Mouse (Mus musculus): Measurements from ENCODE around the gene Fgf13. TPM values are rescaled to one million over a fixed set of nuclear protein-coding genes. Genes with fewer than 3 reads are reported as not detected.

The Fgf13 gene
- polyA plus RNA-seq, 1 experiment: 40.3 TPM

GRCm38 (mm10) chrX:59179627-59180026, 388.2 kb downstream of the Fgf13 start:
- 25% methylated on average over 4 of the region's 4 CpGs for WGBS
- no peaks in the 10 kb centered on the region for H3K27me3 ChIP-seq (ENCODE audit: control insufficient read depth, insufficient read depth, low read length)
- H3K4me3 ChIP-seq (replicated peaks; ENCODE audit: insufficient read depth, low read depth, low read length): peak overlapping the region; percentile 21
- H3K27ac ChIP-seq (ENCODE audit: insufficient read depth, low read length): no peak overlapping the region; the same call in 1 of the 2 replicates
- no peak for DNase-seq
- H3K4me1 ChIP-seq (ENCODE audit: control insufficient read depth, insufficient read depth, low read length): peaks cover 10% of the 10 kb centered on the region; the same call in 1 of the 2 replicates
- TF ChIP-seq POLR2A (IDR thresholded peaks at IDR 0.05; ENCODE audit: borderline replicate concordance, insufficient read depth, low read length) (no peak), CTCF (IDR thresholded peaks at IDR 0.05; ENCODE audit: borderline replicate concordance, insufficient read depth, low read depth, low read length) (no peak)

- WGBS: 8% methylated on average over 3 of the region's 3 CpGs
- H3K4me3 ChIP-seq (replicated peaks; ENCODE audit: insufficient read depth, low read depth, low read length): peak overlapping the region; percentile 21
- H3K4me1 ChIP-seq (ENCODE audit: control insufficient read depth, insufficient read depth, low read length): peaks cover 10% of the 10 kb centered on the region; the same call in 1 of the 2 replicates
- DNase-seq: peak; percentile 66 to 85
- H3K27me3 ChIP-seq (ENCODE audit: control insufficient read depth, insufficient read depth, low read length): no peaks in the 10 kb centered on the region
- peak; percentile 45; the same call in 1 of the 2 replicates for TF ChIP-seq CTCF (IDR thresholded peaks at IDR 0.05; ENCODE audit: borderline replicate concordance, insufficient read depth, low read depth, low read length)
- TF ChIP-seq POLR2A (IDR thresholded peaks at IDR 0.05; ENCODE audit: borderline replicate concordance, insufficient read depth, low read length): no peak
- H3K27ac ChIP-seq (ENCODE audit: insufficient read depth, low read length): no peak overlapping the region
These were observed 388.7 kb downstream of the Fgf13 start for GRCm38 (mm10) chrX:59179081-59179596.

DNA sequence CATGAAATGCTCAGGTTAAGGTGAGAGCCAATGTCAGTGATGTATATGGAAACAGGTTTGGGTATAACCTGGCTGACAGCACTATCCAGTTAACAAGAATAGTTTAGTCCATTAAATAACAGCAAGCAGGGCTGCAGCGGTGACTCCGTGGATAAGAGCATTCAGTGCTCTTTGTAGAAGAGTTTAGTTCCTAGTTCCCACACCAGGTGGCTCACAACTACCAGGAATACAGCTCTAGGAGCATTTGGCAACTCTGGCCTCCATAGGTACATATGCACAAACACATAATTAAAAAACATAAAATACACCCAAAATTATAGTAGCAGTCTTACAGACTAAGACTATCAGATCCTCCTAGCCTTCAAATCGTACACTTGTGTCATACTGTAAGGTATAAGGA, 390.2 kb downstream of the Fgf13 start:
- Histone ChIP-seq H3K4me1 (ENCODE audit: control insufficient read depth, insufficient read depth, low read length) (peaks cover 10% of the 10 kb centered on the region; the same call in 1 of the 2 replicates), H3K27me3 (ENCODE audit: control insufficient read depth, insufficient read depth, low read length) (no peaks in the 10 kb centered on the region), H3K27ac (ENCODE audit: insufficient read depth, low read length) (no peak overlapping the region), H3K4me3 (replicated peaks; ENCODE audit: insufficient read depth, low read depth, low read length) (no peak overlapping the region)
- TF ChIP-seq CTCF (IDR thresholded peaks at IDR 0.05; ENCODE audit: borderline replicate concordance, insufficient read depth, low read depth, low read length) (no peak), POLR2A (IDR thresholded peaks at IDR 0.05; ENCODE audit: borderline replicate concordance, insufficient read depth, low read length) (no peak)
- no peak for DNase-seq
- 78% methylated on average over 3 of the region's 3 CpGs for WGBS

DNA sequence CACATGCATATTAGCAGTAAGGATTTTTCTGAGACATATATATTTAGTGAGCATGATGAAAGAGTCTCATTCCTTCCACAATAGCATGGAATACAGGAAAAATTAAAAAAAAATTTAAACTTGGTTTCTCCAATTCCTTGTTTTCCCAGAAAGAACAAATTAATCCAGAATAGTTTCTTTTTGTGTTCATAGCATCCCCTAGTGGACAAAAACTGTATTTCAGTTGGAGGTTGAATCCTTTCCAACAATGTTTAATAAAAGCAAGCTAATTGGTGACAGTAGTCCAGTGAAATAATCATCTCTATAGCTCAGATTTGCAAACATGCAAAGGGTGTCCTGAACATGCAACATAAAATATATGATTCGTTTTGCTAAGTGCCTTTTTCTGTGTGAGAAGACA, 395.7 kb downstream of the Fgf13 start:
- no peaks in the 10 kb centered on the region for H3K4me1 ChIP-seq (ENCODE audit: control insufficient read depth, insufficient read depth, low read length)
- no peak overlapping the region for H3K27ac ChIP-seq (ENCODE audit: insufficient read depth, low read length)
- DNase-seq: peak in 1 of 2 experiments; percentile 18
- H3K4me3 ChIP-seq (replicated peaks; ENCODE audit: insufficient read depth, low read depth, low read length): no peak overlapping the region
- no peaks in the 10 kb centered on the region for H3K27me3 ChIP-seq (ENCODE audit: control insufficient read depth, insufficient read depth, low read length)
- TF ChIP-seq POLR2A (IDR thresholded peaks at IDR 0.05; ENCODE audit: borderline replicate concordance, insufficient read depth, low read length): no peak
- TF ChIP-seq CTCF (IDR thresholded peaks at IDR 0.05; ENCODE audit: borderline replicate concordance, insufficient read depth, low read depth, low read length): 0 out of 2 replicates have a peak, but pooled peaks have one; percentile 11
- WGBS: 6% methylated on average over 1 of the region's 1 CpGs

- no peak for DNase-seq
- no peak for TF ChIP-seq POLR2A (IDR thresholded peaks at IDR 0.05; ENCODE audit: borderline replicate concordance, insufficient read depth, low read length)
- no peak for TF ChIP-seq CTCF (IDR thresholded peaks at IDR 0.05; ENCODE audit: borderline replicate concordance, insufficient read depth, low read depth, low read length)
These were observed 401.1 kb downstream of the Fgf13 start for GRCm38 (mm10) chrX:59166763-59167162.

DNA sequence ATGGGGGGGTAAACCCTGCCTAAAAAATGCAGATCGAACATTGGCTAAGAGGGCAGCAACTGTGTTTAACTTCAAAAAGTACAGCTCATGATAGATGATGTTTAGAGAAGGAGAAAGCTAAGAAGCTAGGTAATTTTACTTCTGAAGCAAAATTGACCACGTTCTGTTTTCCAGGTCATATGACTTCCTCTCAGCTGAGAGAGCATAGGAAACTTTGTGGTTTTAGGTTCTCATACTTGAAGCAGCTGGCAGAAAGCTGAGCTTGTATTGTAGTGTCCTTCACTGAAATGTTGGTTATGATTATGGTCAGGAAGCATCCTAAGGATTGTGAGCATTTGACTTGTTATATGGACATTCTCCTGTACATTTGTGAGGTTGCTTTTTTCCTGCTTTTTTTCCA, 425.9 kb downstream of the Fgf13 start:
- TF ChIP-seq CTCF (IDR thresholded peaks at IDR 0.05; ENCODE audit: borderline replicate concordance, insufficient read depth, low read depth, low read length) (no peak), POLR2A (IDR thresholded peaks at IDR 0.05; ENCODE audit: borderline replicate concordance, insufficient read depth, low read length) (no peak)
- no peak overlapping the region for H3K4me3 ChIP-seq (replicated peaks; ENCODE audit: insufficient read depth, low read depth, low read length)
- DNase-seq: no peak
- H3K27ac ChIP-seq (ENCODE audit: insufficient read depth, low read length): no peak overlapping the region
- H3K27me3 ChIP-seq (ENCODE audit: control insufficient read depth, insufficient read depth, low read length): no peaks in the 10 kb centered on the region
- WGBS: 87% methylated on average over 2 of the region's 2 CpGs
- H3K4me1 ChIP-seq (ENCODE audit: control insufficient read depth, insufficient read depth, low read length): no peaks in the 10 kb centered on the region

More at GRCm38 (mm10) chrX:59166763-59167162, 401.1 kb downstream of the Fgf13 start:
- H3K27ac ChIP-seq (ENCODE audit: insufficient read depth, low read length): no peak overlapping the region
- H3K27me3 ChIP-seq (ENCODE audit: control insufficient read depth, insufficient read depth, low read length): no peaks in the 10 kb centered on the region
- no peaks in the 10 kb centered on the region for H3K4me1 ChIP-seq (ENCODE audit: control insufficient read depth, insufficient read depth, low read length)
- H3K4me3 ChIP-seq (replicated peaks; ENCODE audit: insufficient read depth, low read depth, low read length): no peak overlapping the region
- 89% methylated on average over 2 of the region's 2 CpGs for WGBS

DNA sequence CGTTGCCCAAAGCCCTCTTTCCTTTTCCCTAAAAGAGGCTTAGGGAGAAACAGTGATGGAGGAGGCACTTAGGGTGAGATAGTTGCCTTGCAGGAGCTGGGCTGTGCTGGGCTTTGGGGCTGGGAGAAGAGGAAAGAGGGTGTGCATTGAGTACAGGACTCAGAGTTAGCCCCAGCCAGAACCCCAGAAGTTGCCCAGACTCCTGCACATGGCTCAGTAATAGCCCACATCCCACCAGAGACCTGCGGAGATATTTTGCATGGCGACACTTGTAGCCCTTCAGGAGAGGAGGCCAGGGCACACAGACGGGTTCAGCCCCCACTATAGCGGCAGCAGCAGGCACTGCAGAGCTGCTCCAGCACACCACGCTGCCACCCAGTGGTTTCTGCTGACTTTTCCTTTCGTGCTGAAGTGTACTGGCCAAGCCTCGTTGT, 432.9 kb downstream of the Fgf13 start:
- Histone ChIP-seq H3K4me1 (ENCODE audit: control insufficient read depth, insufficient read depth, low read length) (no peaks in the 10 kb centered on the region), H3K27ac (ENCODE audit: insufficient read depth, low read length) (no peak overlapping the region), H3K27me3 (ENCODE audit: control insufficient read depth, insufficient read depth, low read length) (no peaks in the 10 kb centered on the region), H3K4me3 (replicated peaks; ENCODE audit: insufficient read depth, low read depth, low read length) (peak overlapping the region; percentile 37)
- WGBS: 3% methylated on average over 8 of the region's 8 CpGs
- peak; percentile 40 for TF ChIP-seq CTCF (IDR thresholded peaks at IDR 0.05; ENCODE audit: borderline replicate concordance, insufficient read depth, low read depth, low read length)
- no peak for TF ChIP-seq POLR2A (IDR thresholded peaks at IDR 0.05; ENCODE audit: borderline replicate concordance, insufficient read depth, low read length)
- DNase-seq: peak; percentile 22 to 24

DNA sequence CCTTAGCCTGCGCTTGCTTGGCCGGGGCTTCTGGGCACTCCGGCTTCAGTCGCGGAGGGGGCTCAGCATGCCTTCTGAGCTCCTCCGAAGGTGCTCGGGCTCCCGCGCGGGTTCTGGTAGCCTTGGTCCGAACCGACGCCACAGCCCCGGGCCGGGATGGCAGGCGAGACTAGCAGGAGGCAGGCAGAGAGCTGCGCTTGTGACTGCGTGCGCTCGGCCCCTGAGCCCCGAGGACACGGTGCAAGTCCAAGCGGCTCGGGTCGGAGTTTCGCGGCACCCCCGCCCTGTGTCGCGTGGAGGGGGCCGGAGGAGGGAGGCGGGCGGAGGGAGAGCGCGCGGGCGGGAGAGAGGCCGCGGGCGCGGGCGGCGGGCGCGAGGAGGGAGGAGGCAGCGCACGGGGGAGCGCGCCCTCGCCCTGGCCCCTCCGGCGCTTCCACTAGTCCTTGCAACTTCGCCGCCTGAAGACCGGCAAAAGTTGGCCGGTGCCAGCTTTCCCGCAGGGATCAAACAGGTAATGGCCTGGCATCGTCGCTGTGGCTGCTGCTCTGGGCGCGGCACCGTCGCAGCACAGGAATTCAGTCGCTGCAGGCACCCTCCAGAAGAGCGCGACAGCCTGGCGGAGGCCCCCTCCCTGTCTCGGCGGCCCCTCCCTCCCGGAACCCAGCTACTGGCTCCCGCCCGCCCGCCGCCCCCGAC, 433.6 kb downstream of the Fgf13 start:
- TF ChIP-seq CTCF (IDR thresholded peaks at IDR 0.05; ENCODE audit: borderline replicate concordance, insufficient read depth, low read depth, low read length) (no peak), POLR2A (IDR thresholded peaks at IDR 0.05; ENCODE audit: borderline replicate concordance, insufficient read depth, low read length) (no peak)
- DNase-seq: peak; percentile 38 to 39
- Histone ChIP-seq H3K27ac (ENCODE audit: insufficient read depth, low read length) (no peak overlapping the region), H3K4me1 (ENCODE audit: control insufficient read depth, insufficient read depth, low read length) (no peaks in the 10 kb centered on the region), H3K27me3 (ENCODE audit: control insufficient read depth, insufficient read depth, low read length) (no peaks in the 10 kb centered on the region), H3K4me3 (replicated peaks; ENCODE audit: insufficient read depth, low read depth, low read length) (peak overlapping the region; percentile 64)
- 8% methylated on average over 46 of the region's 75 CpGs for WGBS

Measured in cerebellum, adult 2 months (tissue).